Mouse (Mus musculus) layer of hippocampus, adult 2 months (tissue): ENCODE measurements around the gene B230118H07Rik. TPM values are rescaled to one million over a fixed set of nuclear protein-coding genes. Genes with fewer than 3 reads are reported as not detected.
A peak's percentile ranks its signal among the peaks of the same experiment; 100 is the strongest.

Experiments used
- DNase-seq, 2 experiments: peaks; one replicate each; pipeline ENCODE4 v3.0.0; 2022; ENCODE audit warnings: low spot score in 2 of 2
- H3K27ac ChIP-seq: fragments of 200-600 bp; 2 replicates; pipeline ENCODE4 v1.8.1; 2022
- H3K4me3 ChIP-seq: fragments of 200-600 bp; 2 replicates; pipeline ENCODE4 v1.8.1; 2022; ENCODE audit warnings: mild to moderate bottlenecking
- CTCF ChIP-seq: fragments of 200-600 bp; conservative IDR thresholded peaks from 2 replicates; pipeline ENCODE4 v1.8.1; 2022; ENCODE audit warnings: antibody characterized with exemption, mild to moderate bottlenecking, moderate library complexity
- total RNA-seq, 2 experiments: library from RNA; stranded (reverse); gene quantifications; 2 replicates each; pipeline ENCODE4 v1.2.3; 2021

Gene B230118H07Rik
- total RNA-seq, 2 experiments from 2014 or later, result 32.0 to 32.3 TPM

GRCm38 (mm10) chr2:101624011-101624410 is 25.3 kb downstream of the B230118H07Rik start:
- Histone ChIP-seq H3K27ac (no peak overlapping the region), H3K4me3 (no peak overlapping the region)
- DNase-seq, result no peak
- no peak for TF ChIP-seq CTCF

GRCm38 (mm10) chr2:101623042-101623441 is 26.3 kb downstream of the B230118H07Rik start:
- no peak overlapping the region for H3K27ac ChIP-seq
- no peak overlapping the region for H3K4me3 ChIP-seq
- DNase-seq, result no peak
- no peak for TF ChIP-seq CTCF

- no peak for DNase-seq
- TF ChIP-seq CTCF, result no peak
- Histone ChIP-seq H3K4me3 (no peak overlapping the region), H3K27ac (no peak overlapping the region)
Observed at GRCm38 (mm10) chr2:101621611-101622010, 27.7 kb downstream of the B230118H07Rik start.

- no peak for TF ChIP-seq CTCF
- no peak overlapping the region for H3K4me3 ChIP-seq
- H3K27ac ChIP-seq, result no peak overlapping the region
- no peak for DNase-seq
Observed at GRCm38 (mm10) chr2:101620899-101621298, 28.4 kb downstream of the B230118H07Rik start.

- no peak overlapping the region for H3K4me3 ChIP-seq
- TF ChIP-seq CTCF, result no peak
- no peak overlapping the region for H3K27ac ChIP-seq
- no peak for DNase-seq
Observed at GRCm38 (mm10) chr2:101618373-101618772, 31.0 kb downstream of the B230118H07Rik start.

GRCm38 (mm10) chr2:101615464-101616305 is 33.6 kb downstream of the B230118H07Rik start:
- no peak for TF ChIP-seq CTCF
- no peak for DNase-seq
- H3K4me3 ChIP-seq, result no peak overlapping the region
- no peak overlapping the region for H3K27ac ChIP-seq

- no peak for TF ChIP-seq CTCF
- Histone ChIP-seq H3K27ac (peak overlapping the region; percentile 43; the same call in 1 of the 2 replicates), H3K4me3 (no peak overlapping the region)
- DNase-seq, result no peak
Observed at GRCm38 (mm10) chr2:101610861-101611260, 38.5 kb downstream of the B230118H07Rik start.

- no peak for TF ChIP-seq CTCF
- no peak overlapping the region for H3K27ac ChIP-seq
- H3K4me3 ChIP-seq, result no peak overlapping the region
- DNase-seq, result no peak
Observed at GRCm38 (mm10) chr2:101608232-101608894, 41.0 kb downstream of the B230118H07Rik start.

GRCm38 (mm10) chr2:101603099-101603498 is 46.2 kb downstream of the B230118H07Rik start:
- no peak overlapping the region for H3K27ac ChIP-seq
- DNase-seq, result no peak
- no peak overlapping the region for H3K4me3 ChIP-seq
- TF ChIP-seq CTCF, result no peak

GRCm38 (mm10) chr2:101600703-101601102 is 48.6 kb downstream of the B230118H07Rik start:
- TF ChIP-seq CTCF, result peak; percentile 63
- Histone ChIP-seq H3K27ac (peak overlapping the region; percentile 81), H3K4me3 (peak overlapping the region; percentile 1; the same call in 1 of the 2 replicates)
- DNase-seq, result peak; percentile 31 to 44

GRCm38 (mm10) chr2:101598190-101599181 is 50.8 kb downstream of the B230118H07Rik start:
- no peak for DNase-seq
- TF ChIP-seq CTCF, result no peak
- Histone ChIP-seq H3K27ac (peak overlapping the region; percentile 59), H3K4me3 (peak overlapping the region; percentile 30)

GRCm38 (mm10) chr2:101597186-101597585 is 52.1 kb downstream of the B230118H07Rik start:
- peak; percentile 66 for TF ChIP-seq CTCF
- Histone ChIP-seq H3K4me3 (no peak overlapping the region), H3K27ac (no peak overlapping the region)
- no peak for DNase-seq
